Mouse (Mus musculus) heart, postnatal 36 days (tissue): Measurements from ENCODE around the gene Dgcr2. TPM values are rescaled to one million over a fixed set of nuclear protein-coding genes. Genes with fewer than 3 reads are reported as not detected.

ENCODE experiments used
- DNase-seq, 2 experiments: peaks; one replicate each; pipeline ENCODE4 v3.0.0; 2021 to 2022
- intact Hi-C: fragments of 180-260 bp; cut with DNase I; formaldehyde crosslinking; loops from one replicate; pipeline ENCODE4 v1.15.1; 2025
- total RNA-seq, 2 experiments: library from RNA; stranded (reverse); gene quantifications; 2 replicates each; pipeline ENCODE4 v1.2.3; 2021

The Dgcr2 gene
- total RNA-seq, 2 experiments from 2014 or later, result 47.3 to 48.6 TPM

DNA sequence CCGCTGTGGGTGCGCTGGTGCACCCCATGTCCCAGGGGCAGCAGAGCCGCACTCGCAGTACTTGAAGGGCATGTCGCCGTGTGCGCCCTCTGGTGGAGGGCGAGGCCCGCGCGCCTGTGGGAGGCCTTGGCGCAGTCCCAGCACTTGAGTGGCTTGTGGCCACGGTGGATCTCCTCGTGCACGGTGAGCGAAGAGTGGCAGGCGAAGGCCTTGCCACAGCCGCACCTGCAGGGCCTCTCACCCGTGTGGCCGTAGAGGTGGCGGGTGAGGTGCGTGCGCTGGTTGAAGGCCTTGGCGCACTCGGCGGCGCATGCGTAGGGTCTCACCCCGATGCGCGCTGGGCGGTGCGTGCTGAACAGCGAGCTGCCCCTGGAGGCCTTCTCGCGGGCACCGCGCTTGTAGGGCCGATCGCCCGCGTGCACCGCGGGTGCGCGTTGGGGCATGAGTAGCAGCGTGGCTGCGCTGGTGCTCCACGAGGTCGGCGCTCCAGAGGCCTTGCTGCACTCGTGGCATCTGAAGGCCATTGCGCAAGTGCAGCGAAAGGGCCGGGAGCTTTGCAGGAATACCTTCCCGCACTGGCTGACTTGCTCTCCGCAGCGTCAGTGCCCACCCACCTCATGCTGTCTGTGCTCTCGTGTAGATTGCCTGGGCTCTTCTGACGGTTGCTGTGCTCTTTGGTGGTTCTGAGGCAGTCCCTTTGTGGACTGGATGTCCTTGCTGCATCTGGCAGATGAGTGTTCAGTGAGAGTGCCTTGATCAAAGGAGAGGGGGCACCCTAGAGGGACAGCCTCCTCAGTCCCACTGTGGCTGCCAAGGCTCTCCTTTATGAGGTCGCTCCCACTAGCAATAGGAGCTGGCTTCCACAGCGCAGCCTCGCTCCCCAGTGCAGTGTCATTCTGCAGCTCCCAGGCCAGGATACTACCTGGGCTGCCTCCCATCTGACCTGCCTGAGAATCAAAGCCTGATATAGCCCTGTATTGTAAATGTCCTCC, 82.7 kb downstream of the Dgcr2 start:
- DNase-seq, result peak; percentile 73
- intact Hi-C loops, result no loop called here

DNA sequence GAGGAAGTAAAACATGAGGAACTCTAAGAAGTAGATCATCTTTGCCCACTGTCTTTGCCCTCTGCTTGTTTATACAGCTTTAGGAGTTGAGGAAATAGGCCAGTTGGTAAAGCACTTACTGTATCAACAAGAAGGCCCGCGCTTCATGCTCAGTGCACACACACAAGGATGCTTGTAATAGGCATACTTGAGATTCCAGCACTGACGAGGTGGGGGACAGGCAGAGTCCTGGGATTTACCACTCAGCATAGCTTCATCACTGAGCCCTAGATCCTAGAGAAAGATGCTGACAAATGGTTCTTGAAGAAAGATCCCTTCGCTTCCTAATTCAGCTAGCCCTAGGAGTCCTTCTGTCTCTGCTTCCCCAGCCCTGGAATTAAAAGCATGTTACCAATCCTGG, 85.2 kb downstream of the Dgcr2 start:
- DNase-seq, result no peak
- intact Hi-C loops, result loop anchor here (5.0 kb wide), 2 partner anchors 196 to 256 kb away; partner anchors contain the start of gene Smpd4

DNA sequence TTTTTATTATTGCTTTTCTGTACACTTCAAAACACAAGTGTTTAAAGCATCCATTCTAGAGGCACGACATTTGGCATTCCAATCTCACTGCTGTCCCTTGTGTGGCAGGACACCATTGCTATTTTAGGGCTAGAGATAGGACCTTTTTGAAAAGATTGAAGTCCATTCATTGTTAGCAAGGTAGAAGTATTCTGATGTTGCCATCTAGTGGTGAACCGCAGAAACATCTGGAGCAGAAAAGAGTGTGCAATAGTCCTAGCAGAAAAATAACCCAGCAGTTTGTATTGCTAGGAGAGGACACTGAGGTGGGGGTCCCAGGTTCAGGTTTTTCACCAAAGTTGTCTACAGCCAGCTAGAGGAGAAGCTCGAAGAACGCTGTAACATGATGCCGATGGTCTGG, 86.2 kb downstream of the Dgcr2 start:
- intact Hi-C loops, result loop anchor here (1.0 to 5.0 kb wide), 4 partner anchors 27 to 255 kb away; partner anchors contain the start of gene Smpd4
- DNase-seq, result no peak

DNA sequence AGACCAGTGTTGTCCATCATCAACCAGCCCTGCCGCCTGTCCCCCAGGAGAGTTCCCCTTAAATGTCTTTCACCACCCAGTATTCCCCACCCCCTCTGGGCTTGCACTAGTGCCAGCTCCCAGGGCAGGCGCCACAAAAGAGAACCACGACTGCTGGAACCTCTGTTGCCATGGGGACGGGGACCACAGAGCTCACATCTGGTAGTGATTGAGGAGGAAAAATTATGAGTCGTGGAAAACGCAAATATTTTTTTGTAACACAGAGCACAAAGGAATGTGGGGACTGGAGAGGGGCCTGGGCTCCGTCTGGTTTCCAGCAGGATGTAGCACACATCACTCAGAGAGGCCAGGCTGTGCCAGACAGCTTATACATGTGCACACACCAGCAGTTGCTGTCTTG, 88.7 kb downstream of the Dgcr2 start:
- intact Hi-C loops, result loop anchor here (5.0 kb wide), 3 partner anchors 162 to 252 kb away; partner anchors contain the start of genes Ccdc74a and Smpd4
- peak in 1 of 2 experiments; percentile 42 for DNase-seq

DNA sequence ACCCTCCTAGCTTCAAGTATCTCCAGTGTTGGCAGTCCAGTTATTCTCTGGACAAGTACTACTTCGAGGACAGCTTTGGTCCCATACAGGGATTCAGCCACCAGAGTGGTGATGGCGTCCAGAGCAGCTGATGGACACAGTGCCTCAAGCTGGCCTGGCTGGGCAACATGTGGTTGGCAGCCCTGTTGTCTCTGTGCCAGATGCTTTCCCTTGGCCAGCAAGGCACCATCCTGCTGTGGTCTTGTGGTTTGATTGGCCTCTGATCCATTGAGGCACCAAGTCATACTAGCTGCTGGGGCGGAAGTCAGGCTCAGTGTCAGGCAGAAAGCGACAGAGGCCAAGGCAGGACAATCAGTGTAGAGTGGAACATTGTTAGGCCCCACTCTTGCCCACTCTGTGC, 89.2 kb downstream of the Dgcr2 start:
- intact Hi-C loops, result loop anchor here (5.0 kb wide), 1 partner anchor 162 kb away; the partner anchor contains the start of gene Ccdc74a

DNA sequence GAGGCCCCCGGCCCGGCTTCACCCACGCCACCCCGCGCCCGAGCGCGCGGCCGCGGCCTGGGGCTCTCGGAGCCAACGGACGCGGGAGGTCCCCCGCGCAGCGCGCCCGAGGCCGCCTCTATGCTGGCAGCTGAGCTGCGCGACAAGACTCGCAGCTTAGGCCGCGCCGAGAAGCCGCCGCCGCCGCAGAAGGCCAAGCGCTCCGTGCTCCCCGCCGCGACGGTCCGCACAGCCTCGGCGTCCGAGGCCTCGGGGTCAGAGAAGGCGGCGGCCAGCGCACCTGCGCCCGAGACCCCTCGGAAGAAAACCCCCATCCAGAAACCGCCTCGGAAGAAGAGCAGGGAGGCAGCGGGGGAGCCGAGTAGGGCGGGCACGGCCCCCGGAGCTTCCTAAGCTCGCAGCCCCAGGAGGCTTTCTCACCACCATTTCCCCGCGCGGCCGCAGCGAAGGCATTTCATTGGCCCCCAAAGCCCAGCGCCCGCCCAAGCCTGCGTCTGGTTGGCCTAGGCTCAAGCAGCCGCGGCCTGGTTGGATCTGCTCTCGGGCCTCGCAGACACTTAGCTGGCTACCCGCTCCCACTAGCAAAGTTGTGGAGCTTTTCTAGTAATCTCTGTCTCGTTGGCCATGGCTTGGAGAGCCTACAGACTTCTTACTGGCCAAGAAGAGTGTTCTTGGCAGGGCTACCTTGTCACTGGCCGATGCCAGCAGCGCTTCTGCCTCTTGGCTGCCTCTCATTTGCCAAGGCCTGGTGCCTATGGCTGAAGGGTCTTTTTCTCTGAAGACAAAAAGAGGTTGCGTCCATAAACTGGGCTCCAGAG, 91.0 kb downstream of the Dgcr2 start:
- intact Hi-C loops, result loop anchor here (5.0 kb wide), 1 partner anchor 160 kb away; the partner anchor contains the start of gene Ccdc74a
- DNase-seq, result peak; percentile 83 to 84

More for the DNA sequence above, 89.2 kb downstream of the Dgcr2 start:
- no peak for DNase-seq

DNA sequence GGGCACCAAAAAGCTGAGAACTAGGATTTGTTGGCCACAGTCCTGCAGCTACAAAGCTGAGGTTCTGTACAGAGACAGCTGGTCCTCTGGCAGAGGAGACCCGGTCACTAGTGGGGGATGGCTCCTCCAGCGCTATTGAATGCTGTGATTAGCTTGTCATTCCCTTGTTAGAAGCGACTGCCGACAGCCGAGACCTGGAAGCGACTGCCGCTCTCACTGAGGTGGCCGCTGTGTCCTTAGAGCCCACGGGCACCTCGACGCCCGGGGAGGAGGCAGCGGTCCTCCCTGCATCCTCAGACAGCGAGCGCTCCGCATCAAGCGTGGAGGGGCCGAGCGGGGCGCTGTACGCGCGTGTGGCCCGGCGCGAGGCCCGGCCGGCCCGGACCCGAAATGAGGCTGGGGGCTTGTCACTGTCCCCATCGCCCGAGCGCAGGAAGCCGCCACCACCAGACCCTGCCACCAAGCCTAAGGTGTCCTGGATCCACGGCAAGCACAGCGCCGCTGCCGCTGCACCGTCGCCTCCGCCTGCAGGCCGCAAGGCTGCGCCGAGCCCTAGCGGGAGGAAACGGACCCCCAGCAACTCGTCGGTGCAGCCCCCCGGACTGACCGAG, 91.7 kb downstream of the Dgcr2 start:
- intact Hi-C loops, result loop anchor here (5.0 kb wide), 1 partner anchor 159 kb away; the partner anchor contains the start of gene Ccdc74a
- DNase-seq, result no peak

DNA sequence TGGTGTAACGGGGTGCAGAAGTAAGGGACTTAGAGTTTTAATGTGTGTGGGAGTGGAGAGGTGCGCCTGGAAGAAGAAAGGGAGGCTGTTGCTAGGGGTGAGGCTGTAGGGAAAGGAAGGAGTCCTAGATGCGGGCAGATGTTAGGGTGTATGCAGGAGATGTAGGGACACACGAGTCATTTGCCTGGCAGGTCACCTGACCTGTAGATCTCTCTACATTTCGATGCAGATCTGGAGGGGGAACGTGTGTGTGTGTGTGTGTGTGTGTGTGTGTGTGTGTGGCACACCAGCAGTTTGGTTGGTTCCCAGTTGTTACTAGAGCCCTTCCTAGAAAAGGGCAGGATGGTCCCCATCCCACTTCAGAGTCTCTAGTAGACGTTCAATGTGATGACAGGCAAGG, 93.4 kb downstream of the Dgcr2 start:
- intact Hi-C loops, result loop anchor here (5.0 kb wide), 1 partner anchor 158 kb away; the partner anchor contains the start of gene Ccdc74a

DNA sequence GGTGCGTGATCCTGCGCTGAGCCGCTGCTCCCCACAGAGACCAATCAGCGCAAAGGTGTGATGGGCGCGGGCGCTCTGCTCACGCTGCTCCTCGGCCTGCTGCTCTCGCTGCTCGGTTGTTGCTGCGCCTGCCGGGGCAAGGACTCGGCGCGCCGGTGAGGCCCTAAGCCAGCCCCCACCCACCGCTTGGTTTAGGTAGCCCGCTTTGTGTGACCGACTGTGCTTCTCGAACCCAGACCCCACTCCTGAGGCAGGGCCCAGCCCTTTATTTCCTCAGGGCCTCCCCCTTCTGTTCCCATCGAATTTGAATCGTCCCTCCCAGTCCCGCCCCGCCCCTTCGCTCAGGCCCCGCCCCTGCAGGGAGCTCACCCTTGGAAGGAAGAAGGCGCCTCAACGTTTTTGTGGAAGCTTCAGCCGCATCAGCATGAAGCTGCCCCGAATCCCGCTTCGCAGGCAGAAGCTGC, 93.9 kb downstream of the Dgcr2 start:
- no peak for DNase-seq
- intact Hi-C loops, result no loop called here

More for the DNA sequence above, 93.4 kb downstream of the Dgcr2 start:
- DNase-seq, result no peak

DNA sequence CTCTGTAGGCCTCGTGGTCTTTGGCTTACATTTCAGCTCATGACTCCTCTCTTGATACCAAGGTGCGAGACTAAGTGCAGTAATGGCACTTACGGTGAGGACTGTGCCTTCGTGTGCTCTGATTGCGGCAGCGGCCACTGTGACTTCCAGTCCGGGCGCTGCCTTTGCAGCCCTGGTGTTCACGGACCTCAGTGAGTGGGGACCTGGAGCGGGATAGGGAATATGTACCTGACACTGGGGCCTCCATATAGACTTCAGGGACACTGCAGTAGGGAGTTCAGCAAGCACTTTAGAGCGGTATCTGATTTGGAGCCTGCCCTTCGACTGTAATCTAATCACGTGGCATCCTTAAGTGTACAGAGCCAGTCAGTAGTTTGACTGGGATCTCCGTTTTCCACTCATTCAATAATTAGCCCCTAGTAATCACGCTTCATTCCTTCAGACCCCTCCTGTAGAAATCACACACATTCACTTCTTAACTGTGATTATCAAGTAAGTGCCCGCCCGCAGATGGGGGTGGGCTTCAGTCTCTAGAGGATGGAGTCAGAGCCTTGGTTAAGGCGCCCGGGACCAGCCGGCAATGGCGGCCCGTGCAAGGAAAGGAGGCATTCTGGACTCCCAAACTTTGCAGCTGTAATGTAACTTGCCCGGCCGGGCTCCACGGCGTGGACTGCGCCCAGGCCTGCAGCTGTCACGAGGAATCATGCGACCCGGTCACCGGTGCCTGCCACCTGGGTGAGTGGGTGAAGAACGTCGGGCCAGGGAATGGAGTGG, 94.5 kb downstream of the Dgcr2 start:
- no peak for DNase-seq
- intact Hi-C loops, result no loop called here

DNA sequence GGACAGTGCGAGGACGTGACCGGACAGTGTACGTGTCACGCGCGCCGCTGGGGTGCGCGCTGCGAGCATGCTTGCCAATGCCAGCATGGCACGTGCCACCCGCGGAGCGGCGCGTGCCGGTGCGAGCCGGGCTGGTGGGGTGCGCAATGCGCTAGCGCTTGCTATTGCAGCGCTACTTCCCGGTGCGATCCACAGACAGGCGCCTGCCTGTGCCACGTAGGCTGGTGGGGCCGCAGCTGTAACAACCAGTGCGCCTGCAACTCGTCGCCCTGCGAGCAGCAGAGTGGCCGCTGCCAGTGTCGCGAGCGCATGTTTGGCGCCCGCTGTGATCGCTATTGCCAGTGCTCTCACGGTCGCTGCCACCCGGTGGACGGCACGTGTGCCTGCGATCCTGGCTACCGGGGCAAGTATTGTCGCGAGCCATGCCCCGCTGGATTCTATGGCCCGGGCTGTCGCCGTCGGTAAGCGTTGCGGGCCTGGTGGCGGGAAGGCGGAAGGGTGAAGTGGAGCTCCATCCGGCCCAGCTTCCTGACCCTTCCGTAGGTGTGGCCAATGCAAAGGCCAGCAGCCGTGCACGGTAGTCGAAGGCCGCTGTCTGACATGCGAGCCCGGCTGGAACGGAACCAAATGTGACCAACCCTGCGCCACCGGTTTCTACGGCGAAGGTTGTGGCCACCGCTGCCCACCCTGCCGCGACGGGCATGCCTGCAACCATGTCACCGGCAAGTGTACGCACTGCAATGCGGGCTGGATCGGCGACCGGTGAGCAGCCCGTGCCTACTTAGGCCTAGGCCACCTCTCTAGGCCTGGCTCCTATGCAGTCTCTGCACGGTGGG, 95.3 kb downstream of the Dgcr2 start:
- DNase-seq, result peak in 1 of 2 experiments; percentile 57
- intact Hi-C loops, result no loop called here

DNA sequence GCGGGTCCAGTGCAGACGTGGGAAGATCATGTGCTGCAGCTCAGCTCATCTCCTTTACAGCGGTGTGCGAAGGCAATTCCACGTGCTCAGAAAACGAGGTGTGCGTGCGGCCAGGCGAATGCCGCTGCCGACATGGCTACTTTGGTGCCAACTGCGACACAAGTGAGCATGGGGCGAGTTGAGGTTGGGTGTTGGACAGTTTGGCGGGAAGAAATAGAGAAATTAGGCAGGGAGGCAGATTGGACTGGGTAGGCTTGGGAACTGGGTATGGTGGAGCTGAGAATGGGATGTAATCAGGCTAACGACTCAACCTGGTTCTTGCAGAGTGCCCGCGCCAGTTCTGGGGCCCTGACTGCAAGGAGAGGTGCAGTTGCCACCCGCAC, 95.9 kb downstream of the Dgcr2 start:
- no peak for DNase-seq
- intact Hi-C loops, result no loop called here

DNA sequence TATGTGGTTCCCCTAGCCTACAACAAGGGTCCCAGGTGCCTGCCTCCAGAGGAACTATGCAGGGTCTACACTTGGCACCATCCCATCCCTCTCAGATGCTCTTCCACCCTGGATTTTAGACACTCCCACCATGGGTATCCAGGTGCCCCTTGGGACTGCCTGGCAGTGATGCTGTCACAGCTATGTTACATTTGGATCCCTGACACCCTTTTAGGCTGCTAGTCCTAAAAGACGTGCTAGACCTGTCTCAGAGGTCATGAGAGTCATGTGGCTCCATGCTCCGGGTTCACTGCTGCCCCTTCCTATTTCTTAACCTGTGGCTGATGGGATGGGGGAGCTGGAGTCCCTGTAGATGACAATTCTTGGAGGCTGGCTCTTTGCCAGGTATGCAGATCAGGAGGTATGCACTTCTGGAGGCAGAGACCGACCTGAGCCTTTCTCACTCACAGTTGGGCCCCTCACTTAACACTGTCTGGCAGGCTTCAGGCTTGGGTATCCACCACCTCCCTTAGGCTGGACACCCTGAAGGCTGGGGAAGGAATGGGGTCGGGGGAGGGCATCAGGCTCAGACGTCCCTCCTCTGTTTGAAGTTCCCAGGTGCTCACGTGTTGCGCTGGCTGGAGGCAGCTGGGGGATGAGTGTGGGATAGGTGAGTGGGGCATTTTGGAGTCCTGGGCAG, 96.4 kb downstream of the Dgcr2 start:
- intact Hi-C loops, result no loop called here
- DNase-seq, result no peak

DNA sequence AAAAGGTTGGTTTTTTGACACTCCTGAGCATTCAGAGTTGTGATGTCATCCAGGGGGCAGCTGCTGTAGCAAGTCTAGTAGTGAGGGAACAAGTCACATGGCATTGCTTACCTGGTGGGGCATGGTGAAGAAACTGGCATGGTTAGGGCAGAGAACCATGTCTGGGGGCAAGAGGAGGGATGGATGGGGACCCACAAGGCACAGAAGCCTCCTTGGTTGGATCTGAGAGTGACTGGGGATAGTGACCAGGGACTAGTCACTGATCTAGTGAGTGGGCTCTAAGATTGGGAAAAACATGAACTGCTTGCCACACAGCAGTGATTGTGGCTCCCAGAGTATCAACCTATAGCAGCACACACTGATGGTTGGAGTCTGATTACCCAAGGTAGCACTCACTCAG, 98.8 kb downstream of the Dgcr2 start:
- no peak for DNase-seq
- intact Hi-C loops, result no loop called here

DNA sequence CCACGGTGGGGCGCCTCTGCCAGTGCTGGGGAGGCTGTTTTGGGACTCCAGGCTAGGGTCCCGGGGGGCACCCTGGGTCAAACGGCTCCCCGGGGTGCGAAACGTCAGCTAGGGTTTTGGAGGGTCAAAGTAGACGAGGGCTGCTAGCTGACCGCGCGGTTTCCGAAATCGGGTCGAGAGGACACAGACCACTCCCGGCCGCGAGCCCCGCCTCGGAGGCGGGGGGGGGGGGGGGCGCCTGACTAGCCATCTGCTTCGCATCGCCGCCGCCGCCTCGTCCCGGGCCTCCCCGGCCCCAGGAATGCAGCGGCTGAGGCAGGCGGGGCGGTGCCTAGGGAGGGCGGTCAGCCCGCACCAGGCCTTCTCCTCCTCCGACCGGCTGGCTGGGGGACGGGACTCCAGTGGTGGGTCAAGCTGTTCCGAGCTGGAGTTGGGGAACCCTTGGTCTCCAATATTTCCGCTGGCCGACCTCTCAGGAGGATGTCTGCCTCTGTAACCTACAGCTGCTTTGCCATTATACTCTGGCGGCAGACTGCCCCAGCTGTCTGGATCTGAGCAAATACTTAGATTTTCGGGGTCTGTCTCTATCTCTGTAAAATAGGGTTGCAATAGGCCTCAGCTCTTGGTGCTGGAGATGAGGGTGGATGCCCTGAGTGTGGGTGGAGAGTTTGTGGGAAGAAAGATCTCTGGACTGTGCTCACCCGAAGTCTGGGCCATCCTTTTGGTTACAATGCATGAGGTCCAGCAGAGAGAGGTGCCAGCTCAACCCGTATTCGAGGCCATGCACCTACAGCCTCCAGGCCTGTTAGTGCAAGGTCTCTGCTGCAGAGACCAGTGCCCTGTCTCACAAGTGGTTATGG, 99.8 kb downstream of the Dgcr2 start:
- intact Hi-C loops, result no loop called here
- peak; percentile 59 to 64 for DNase-seq

DNA sequence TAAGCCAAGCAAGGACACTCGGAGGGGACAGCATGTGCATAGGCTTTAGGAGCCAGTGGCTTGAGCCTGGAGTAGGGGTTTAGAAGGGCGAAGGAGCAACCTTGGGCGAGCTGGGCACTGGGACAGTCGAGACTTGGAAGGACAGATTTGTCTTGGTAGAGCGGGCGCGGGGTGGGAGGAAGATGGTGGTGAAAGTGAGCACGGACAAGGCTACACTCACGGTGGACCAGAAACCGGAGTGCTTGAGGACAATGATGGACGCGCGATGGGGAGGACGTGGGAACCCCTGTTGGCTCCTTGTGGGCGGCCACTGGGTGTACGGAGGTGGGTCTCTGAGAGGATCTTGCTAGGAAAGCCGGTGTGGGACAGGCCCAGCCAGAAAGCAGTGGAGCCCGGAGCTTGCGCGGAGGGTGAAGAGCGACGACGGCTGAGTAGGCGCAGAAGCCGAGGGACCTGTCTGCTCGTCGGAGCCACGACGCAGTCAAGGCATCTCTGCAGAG, 100.5 kb downstream of the Dgcr2 start:
- intact Hi-C loops, result no loop called here
- DNase-seq, result no peak
